Mouse (Mus musculus) limb, embryonic 12.5 days (tissue): ENCODE results near the gene Eras. TPM values are rescaled to one million over a fixed set of nuclear protein-coding genes. Genes with fewer than 3 reads are reported as not detected.

ENCODE experiments used
- polyA plus RNA-seq: library from polyadenylated mRNA; unstranded; fragments of >200 nt; fragmentation: Nextera tagmentation; extraction: Ambion mirVana; gene quantifications from 2 replicates; pipeline ENCODE4 v1.2.1, GENCODE M21; 2016

Gene Eras
- polyA plus RNA-seq, 1 experiment from 2014 or later, result not detected

Other genes with a start within 250 kb of the Eras start
- 0.31 TPM in 1 of 2 replicates, not detected in the other for gene Magix, start 247.4 kb downstream of the Eras start, polyA plus RNA-seq
- 42.9 and 43.2 TPM in 2 replicates for gene Gpkow, start 231.5 kb downstream of the Eras start, polyA plus RNA-seq
- gene Wdr45, start 214.3 kb downstream of the Eras start, polyA plus RNA-seq, result 27.5 and 29.1 TPM in 2 replicates
- 0.96 TPM in 1 of 2 replicates, not detected in the other for gene Gm45208, start 206.4 kb downstream of the Eras start, polyA plus RNA-seq
- gene Praf2, start 200.2 kb downstream of the Eras start, polyA plus RNA-seq, result 66.5 and 70.9 TPM in 2 replicates
- gene Ccdc120, start 177.7 kb downstream of the Eras start, polyA plus RNA-seq, result 22.5 and 24.8 TPM in 2 replicates
- 27.7 and 30.4 TPM in 2 replicates for gene Tfe3, start 166.0 kb downstream of the Eras start, polyA plus RNA-seq
- 43.5 and 44.7 TPM in 2 replicates for gene Gripap1, start 138.8 kb downstream of the Eras start, polyA plus RNA-seq
- 0.80 and 0.90 TPM in 2 replicates for gene Kcnd1, start 106.3 kb downstream of the Eras start, polyA plus RNA-seq
- gene Otud5, start 87.2 kb downstream of the Eras start, polyA plus RNA-seq, result 58.0 and 67.0 TPM in 2 replicates
- gene Pim2, start 50.3 kb downstream of the Eras start, polyA plus RNA-seq, result 6.2 and 6.8 TPM in 2 replicates
- gene Slc35a2, start 44.6 kb downstream of the Eras start, polyA plus RNA-seq, result 26.8 and 30.8 TPM in 2 replicates
- 147 and 149 TPM in 2 replicates for gene Pqbp1, start 29.3 kb downstream of the Eras start, polyA plus RNA-seq
- 153 and 159 TPM in 2 replicates for gene Timm17b, start 29.2 kb downstream of the Eras start, polyA plus RNA-seq
- not detected in 2 replicates for gene Gm10491, start 20.8 kb downstream of the Eras start, polyA plus RNA-seq
- gene Gm10490, start 19.1 kb downstream of the Eras start, polyA plus RNA-seq, result not detected in 2 replicates
- 0.35 and 0.99 TPM in 2 replicates for gene Pcsk1n, start 8.8 kb downstream of the Eras start, polyA plus RNA-seq
- 52.9 and 53.6 TPM in 2 replicates for gene Hdac6, start 19.3 kb upstream of the Eras start, polyA plus RNA-seq
- gene Gata1, start 49.5 kb upstream of the Eras start, polyA plus RNA-seq, result 2.0 and 2.3 TPM in 2 replicates
- not detected in 2 replicates for gene Glod5, start 89.9 kb upstream of the Eras start, polyA plus RNA-seq
- 87.7 and 90.6 TPM in 2 replicates for gene Suv39h1, start 146.2 kb upstream of the Eras start, polyA plus RNA-seq
- gene Was, start 161.9 kb upstream of the Eras start, polyA plus RNA-seq, result 0.10 and 0.31 TPM in 2 replicates
- 20.5 and 20.9 TPM in 2 replicates for gene Wdr13, start 204.3 kb upstream of the Eras start, polyA plus RNA-seq
- 531 and 573 TPM in 2 replicates for gene Rbm3, start 217.3 kb upstream of the Eras start, polyA plus RNA-seq
- gene Tbc1d25, start 247.6 kb upstream of the Eras start, polyA plus RNA-seq, result 13.8 and 14.6 TPM in 2 replicates